Comparison of ENCODE assay signal across 24 mouse cellular contexts in the genomic region with DNA sequence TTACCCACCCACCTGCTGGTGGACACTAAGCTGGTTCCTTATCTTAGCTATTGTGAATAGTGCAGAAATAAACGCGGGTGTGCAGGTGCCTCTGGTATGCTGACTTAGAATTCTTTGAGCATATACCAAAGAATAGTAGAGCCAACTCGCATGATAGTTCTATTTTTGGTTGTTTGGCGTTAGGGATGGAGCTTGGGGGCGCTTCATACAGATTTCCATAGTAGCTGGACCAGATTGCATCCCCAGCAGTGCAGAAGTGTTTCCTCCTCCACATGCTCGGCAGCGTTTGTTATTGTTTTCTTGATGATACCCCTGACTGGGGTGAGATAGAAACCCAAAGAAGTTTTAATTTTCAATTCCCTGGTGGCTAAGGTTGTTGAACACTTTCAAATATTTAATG.
"Had no signal": no experiment of that assay in that cellular context is flagged by ENCODE, and none has a peak within 500 bp of the region (broad histone marks: within the 10 kb centered on the region; RNA-seq: fewer than 3 reads in every experiment).

No protein-coding gene starts in this region.

- H3K4me2 ChIP-seq: heart, embryonic 13.5 days; heart, embryonic 15.5 days; hindbrain, embryonic 13.5 days; hindbrain, embryonic 15.5 days; kidney, embryonic 15.5 days; limb, embryonic 13.5 days; limb, embryonic 15.5 days; liver, embryonic 12.5 days had no signal

- H3K27me3 ChIP-seq: heart, embryonic 13.5 days; heart, embryonic 15.5 days; hindbrain, embryonic 13.5 days; hindbrain, embryonic 15.5 days; kidney, embryonic 15.5 days; limb, embryonic 13.5 days; limb, embryonic 15.5 days; liver, embryonic 12.5 days had no signal

- ATAC-seq: forebrain, postnatal 0 days; hindbrain, postnatal 0 days; intestine, embryonic 16.5 days; liver, embryonic 12.5 days had no signal

- H3K4me1 ChIP-seq: heart, embryonic 10.5 days; hindbrain, embryonic 13.5 days; hindbrain, embryonic 15.5 days; liver, embryonic 12.5 days had no signal

- H3K36me3 ChIP-seq: heart, embryonic 10.5 days; heart, embryonic 13.5 days; heart, embryonic 15.5 days; hindbrain, embryonic 13.5 days; hindbrain, embryonic 15.5 days; kidney, embryonic 15.5 days; limb, embryonic 13.5 days; limb, embryonic 15.5 days; liver, embryonic 12.5 days had no signal

- H3K4me3 ChIP-seq: heart, embryonic 10.5 days; heart, embryonic 13.5 days; heart, embryonic 15.5 days; hindbrain, embryonic 13.5 days; hindbrain, embryonic 15.5 days; kidney, embryonic 15.5 days; limb, embryonic 13.5 days; limb, embryonic 15.5 days; liver, embryonic 12.5 days had no signal

- H3K9me3 ChIP-seq: heart, embryonic 10.5 days; heart, embryonic 13.5 days; heart, embryonic 15.5 days; hindbrain, embryonic 13.5 days; hindbrain, embryonic 15.5 days; kidney, embryonic 15.5 days; limb, embryonic 13.5 days; limb, embryonic 15.5 days; liver, embryonic 12.5 days had no signal

- H3K27ac ChIP-seq: heart, embryonic 10.5 days; heart, embryonic 13.5 days; heart, embryonic 15.5 days; hindbrain, embryonic 13.5 days; hindbrain, embryonic 15.5 days; hindbrain, postnatal 0 days; kidney, embryonic 15.5 days; kidney, postnatal 0 days; limb, embryonic 13.5 days; limb, embryonic 15.5 days; liver, embryonic 12.5 days had no signal

- H3K9ac ChIP-seq: forebrain, postnatal 0 days; heart, embryonic 13.5 days; heart, embryonic 15.5 days; hindbrain, embryonic 13.5 days; hindbrain, embryonic 15.5 days; kidney, embryonic 15.5 days; limb, embryonic 13.5 days; limb, embryonic 15.5 days; liver, embryonic 12.5 days had no signal

- DNase-seq: forebrain, postnatal 0 days; gastrocnemius, postnatal 10 days; gastrocnemius, postnatal 36 days; heart, adult 18-20 months; heart, postnatal 14 days; heart, postnatal 36 days; kidney, adult 11 months; kidney, adult 2 months; kidney, adult 9 months; kidney, postnatal 14 days; kidney, postnatal 36 days; left cerebral cortex, postnatal 4 days had no signal
